Mouse (Mus musculus) urinary bladder, adult 2 months (tissue): ENCODE measurements around the gene Lrrc75a. TPM values are rescaled to one million over a fixed set of nuclear protein-coding genes. Genes with fewer than 3 reads are reported as not detected.

ENCODE experiments used
- DNase-seq: peaks from one replicate; pipeline ENCODE4 v3.0.0; 2022; ENCODE audit warnings: low spot score
- polyA plus RNA-seq: library from polyadenylated mRNA; depleted of rRNA; stranded (reverse); fragments of >200 nt; gene quantifications from 2 replicates; pipeline ENCODE4 v1.2.3, GENCODE M21; 2012; rRNA removed

The Lrrc75a gene
- polyA plus RNA-seq, 1 experiment: 15.4 TPM

DNA sequence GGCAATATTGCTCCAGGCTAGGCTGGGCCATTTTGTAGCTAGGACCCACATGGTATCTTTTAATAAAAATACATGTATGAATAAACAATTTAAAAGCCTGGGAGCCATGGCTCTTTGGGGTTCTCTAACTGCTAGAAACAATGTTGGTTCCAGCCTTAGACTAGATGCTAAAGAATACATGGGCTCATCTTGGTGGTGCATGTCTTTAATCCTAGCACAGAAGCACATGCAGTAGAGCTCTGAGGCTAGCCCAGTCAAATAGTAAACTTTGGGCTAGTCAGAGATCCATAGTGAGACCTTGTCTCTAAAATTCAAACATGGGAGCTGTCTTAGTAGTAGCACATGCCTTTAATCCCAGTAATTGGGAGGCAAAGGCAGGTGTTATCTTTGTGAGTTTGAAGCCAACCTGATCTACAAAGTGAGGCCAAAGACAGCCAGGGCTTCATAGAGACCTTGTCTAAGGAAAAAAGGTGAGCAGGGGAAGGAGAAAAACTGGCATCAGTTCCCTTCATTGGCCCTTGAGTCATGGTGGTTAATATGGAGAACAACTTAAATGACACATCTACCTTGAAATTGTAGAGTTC lies 93.3 kb downstream of the Lrrc75a start:
- no peak for DNase-seq

Other genes starting within 250 kb of the Lrrc75a start
- gene Pigl, start 190.1 kb downstream of the Lrrc75a start, polyA plus RNA-seq: 8.7 and 9.4 TPM in 2 replicates
- 76.2 and 109 TPM in 2 replicates for gene Ncor1, start 190.0 kb downstream of the Lrrc75a start, polyA plus RNA-seq
- gene Cenpv, start 109.3 kb downstream of the Lrrc75a start, polyA plus RNA-seq: 30.7 and 38.1 TPM in 2 replicates
- 2,108 and 2,141 TPM in 2 replicates for gene Ubb, start 97.4 kb downstream of the Lrrc75a start, polyA plus RNA-seq
- 52.6 and 62.0 TPM in 2 replicates for gene Trpv2, start 74.0 kb downstream of the Lrrc75a start, polyA plus RNA-seq
- gene Mmgt2, start 141 bp upstream of the Lrrc75a start, polyA plus RNA-seq: 73.5 and 89.4 TPM in 2 replicates
- 5.4 and 6.5 TPM in 2 replicates for gene Zfp287, start 83.4 kb upstream of the Lrrc75a start, polyA plus RNA-seq
- gene Gm10428, start 104.6 kb upstream of the Lrrc75a start, polyA plus RNA-seq: not detected in 2 replicates
- gene Zfp286, start 140.9 kb upstream of the Lrrc75a start, polyA plus RNA-seq: 5.4 and 5.5 TPM in 2 replicates
- gene Trim16, start 171.7 kb upstream of the Lrrc75a start, polyA plus RNA-seq: 23.3 and 33.0 TPM in 2 replicates
- 0.77 and 1.6 TPM in 2 replicates for gene Fbxw10, start 198.5 kb upstream of the Lrrc75a start, polyA plus RNA-seq
- gene Tvp23b, start 230.9 kb upstream of the Lrrc75a start, polyA plus RNA-seq: 44.5 and 51.3 TPM in 2 replicates